Mouse (Mus musculus) stomach, postnatal 0 days (tissue): ENCODE data around the gene Psmb9. TPM values are rescaled to one million over a fixed set of nuclear protein-coding genes. Genes with fewer than 3 reads are reported as not detected.
A peak's percentile ranks its signal among the peaks of the same experiment; 100 is the strongest.

Experiments used
- ATAC-seq: fragments of 200-750 bp; cut with Nextera tagmentation; 2 replicates; pipeline ENCODE4 v1.8.0; 2017; ENCODE audit not compliant: low FRiP score, low TSS enrichment
- DNase-seq: peaks from one replicate; pipeline ENCODE4 v3.0.0-alpha.2; 2016; ENCODE audit warnings: low spot score
- H3K27ac ChIP-seq: fragments of 300-500 bp; sonication (generic); replicated peaks from 2 replicates; pipeline ENCODE4 v1.5.1; 2014; ENCODE audit warnings: mild to moderate bottlenecking, control low read depth
- H3K27me3 ChIP-seq: fragments of 300-500 bp; sonication (generic); 2 replicates; pipeline ENCODE4 v1.6.1; 2014; ENCODE audit warnings: low read length; ENCODE audit not compliant: control insufficient read depth, insufficient read depth
- H3K36me3 ChIP-seq: fragments of 300-500 bp; sonication (generic); 2 replicates; pipeline ENCODE4 v1.6.1; 2014; ENCODE audit warnings: low read length, mixed read lengths; ENCODE audit not compliant: control insufficient read depth, insufficient read depth
- H3K4me1 ChIP-seq: fragments of 300-500 bp; sonication (generic); replicated peaks from 2 replicates; pipeline ENCODE4 v1.6.1; 2014; ENCODE audit warnings: antibody characterized with exemption; ENCODE audit not compliant: control insufficient read depth, insufficient read depth
- H3K4me2 ChIP-seq: fragments of 300-500 bp; sonication (generic); replicated peaks from 2 replicates; pipeline ENCODE4 v1.6.1; 2014; ENCODE audit warnings: low read depth, mild to moderate bottlenecking, control low read depth, moderate library complexity
- H3K4me3 ChIP-seq: fragments of 300-500 bp; sonication (generic); 2 replicates; pipeline ENCODE4 v1.5.1; 2014; ENCODE audit warnings: low read depth, low read length, control low read depth
- H3K9ac ChIP-seq: fragments of 300-500 bp; sonication (generic); 2 replicates; pipeline ENCODE4 v1.6.1; 2014; ENCODE audit warnings: mild to moderate bottlenecking, low read length, control low read depth, mixed read lengths
- H3K9me3 ChIP-seq: fragments of 300-500 bp; sonication (generic); 2 replicates; pipeline ENCODE4 v1.6.1; 2016; ENCODE audit warnings: low read length; ENCODE audit not compliant: control insufficient read depth
- CTCF ChIP-seq: IDR thresholded peaks from 2 replicates; pipeline ENCODE4 v1.5.1; 2016; ENCODE audit warnings: antibody characterized with exemption, low read depth, mild to moderate bottlenecking, moderate library complexity
- EP300 ChIP-seq: optimal IDR thresholded peaks from 2 replicates; pipeline ENCODE3; 2016; ENCODE audit warnings: antibody characterized with exemption
- WGBS: fragments of 180-500 bp; shearing (Covaris S2); extraction: QIAGEN DNeasy Blood & Tissue Kit; methylation state at CpG from one replicate; pipeline ENCODE4 v1.1.7; 2014; 5-methylcytosine and 5-hydroxymethylcytosine counted together
- polyA plus RNA-seq: library from polyadenylated mRNA; unstranded; fragments of >200 nt; fragmentation: Nextera tagmentation; extraction: Ambion mirVana; gene quantifications from 2 replicates; pipeline ENCODE4 v1.2.1, GENCODE M21; 2015

Gene Psmb9
- polyA plus RNA-seq, 1 experiment from 2014 or later = 12.8 TPM

DNA sequence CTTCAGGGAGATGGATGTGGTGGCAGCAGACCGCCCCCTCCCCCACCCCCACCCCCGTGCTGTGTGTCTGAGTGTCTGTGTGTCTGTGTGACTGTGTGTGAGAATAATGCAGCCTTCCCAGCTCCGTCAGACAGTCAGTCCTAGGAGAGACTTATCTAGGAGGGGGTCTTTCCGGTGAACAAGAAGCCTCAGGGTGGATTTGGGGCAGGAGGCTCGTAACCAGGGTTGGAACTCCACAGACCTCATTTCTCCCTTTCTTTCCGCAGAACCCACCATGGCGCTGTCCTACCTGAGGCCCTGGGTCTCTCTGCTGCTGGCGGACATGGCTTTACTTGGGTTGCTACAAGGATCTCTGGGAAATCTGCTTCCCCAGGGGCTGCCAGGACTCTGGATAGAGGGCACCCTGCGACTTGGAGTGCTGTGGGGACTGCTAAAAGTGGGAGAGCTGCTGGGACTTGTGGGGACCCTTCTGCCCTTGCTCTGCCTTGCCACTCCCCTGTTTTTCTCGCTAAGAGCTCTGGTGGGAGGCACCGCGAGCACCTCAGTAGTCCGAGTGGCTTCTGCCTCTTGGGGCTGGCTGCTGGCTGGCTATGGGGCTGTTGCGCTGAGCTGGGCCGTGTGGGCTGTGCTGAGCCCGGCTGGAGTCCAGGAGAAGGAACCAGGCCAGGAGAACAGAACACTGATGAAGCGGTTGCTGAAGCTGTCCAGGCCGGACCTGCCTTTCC lies 17.6 kb upstream of the Psmb9 start:
- H3K9ac ChIP-seq = peak overlapping the region; percentile 73
- DNase-seq (peak; percentile 31), ATAC-seq (peak; percentile 25; the same call in 1 of the 2 replicates)
- H3K4me1 ChIP-seq = no peaks in the 10 kb centered on the region
- no peaks in the 10 kb centered on the region for H3K9me3 ChIP-seq
- no peaks in the 10 kb centered on the region for H3K27me3 ChIP-seq
- H3K4me3 ChIP-seq = peak overlapping the region; percentile 80
- no peak for TF ChIP-seq EP300
- no peak for TF ChIP-seq CTCF
- no peak overlapping the region; the same call in 1 of the 2 replicates for H3K27ac ChIP-seq
- H3K4me2 ChIP-seq = peak overlapping the region; percentile 90
- 20% methylated on average over 18 of the region's 18 CpGs for WGBS
- no peaks in the 10 kb centered on the region for H3K36me3 ChIP-seq

GRCm38 (mm10) chr17:34204303-34205010 lies 16.9 kb upstream of the Psmb9 start:
- Histone ChIP-seq H3K27me3 (no peaks in the 10 kb centered on the region), H3K4me2 (peak overlapping the region; percentile 90), H3K27ac (peak overlapping the region; percentile 56; the same call in 1 of the 2 replicates), H3K4me3 (peak overlapping the region; percentile 80), H3K36me3 (no peaks in the 10 kb centered on the region), H3K9ac (peak overlapping the region; percentile 73), H3K9me3 (no peaks in the 10 kb centered on the region), H3K4me1 (no peaks in the 10 kb centered on the region)
- DNase-seq (peak; percentile 89), ATAC-seq (peak; percentile 65)
- peak; percentile 91 for TF ChIP-seq CTCF
- TF ChIP-seq EP300 = no peak
- under 1% methylated on average over 44 of the region's 44 CpGs for WGBS

GRCm38 (mm10) chr17:34203444-34203843 lies 15.9 kb upstream of the Psmb9 start, which contains the start of gene Tap2:
Gene Tap2 (plus strand): TSS chr17:34203527.
- Histone ChIP-seq H3K9me3 (no peaks in the 10 kb centered on the region), H3K4me2 (peak within 1 kb of the TSS; percentile 90), H3K9ac (peak within 1 kb of the TSS; percentile 73), H3K27me3 (no peaks in the 10 kb centered on the region), H3K36me3 (no peaks in the 10 kb centered on the region), H3K27ac (peak within 1 kb of the TSS; percentile 56; the same call in 1 of the 2 replicates), H3K4me3 (peak within 1 kb of the TSS; percentile 80), H3K4me1 (no peaks in the 10 kb centered on the region)
- ATAC-seq (no peak), DNase-seq (no peak)
- 78% methylated on average over 5 of the region's 5 CpGs for WGBS
- no peak for TF ChIP-seq EP300
- TF ChIP-seq CTCF = no peak

DNA sequence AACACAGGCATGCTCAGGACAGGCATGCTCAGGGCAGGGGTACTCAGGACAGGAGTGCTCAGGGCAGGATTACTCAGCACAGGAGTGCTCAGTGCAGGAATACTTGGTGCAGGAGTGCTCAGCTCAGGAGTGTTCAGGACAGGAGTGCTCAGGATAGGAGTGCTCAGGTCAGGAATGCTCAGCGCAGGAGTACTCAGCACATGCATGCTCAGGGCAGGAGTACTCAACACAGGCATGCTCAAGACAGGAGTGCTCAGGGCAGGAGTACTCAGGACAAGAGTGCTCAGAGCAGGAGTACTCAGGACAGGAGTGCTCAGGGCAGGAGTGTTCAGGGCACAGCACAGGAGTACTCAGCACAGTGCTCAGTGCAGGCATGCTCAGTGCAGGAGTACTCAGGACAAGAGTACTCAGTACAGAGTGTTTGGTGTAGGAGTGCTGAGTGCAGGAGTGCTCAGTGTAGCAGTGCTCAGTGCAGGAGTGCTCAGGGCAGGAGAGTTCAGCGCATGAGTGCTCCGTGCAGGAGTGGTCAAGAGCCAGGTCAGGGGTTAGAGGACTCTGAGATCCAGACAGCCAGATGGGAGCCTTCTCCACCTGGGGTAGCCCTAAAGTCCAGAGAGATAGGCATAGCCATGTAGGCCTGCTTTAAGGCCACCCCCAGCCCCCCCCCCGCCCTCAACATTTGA lies 15.3 kb upstream of the Psmb9 start:
- ATAC-seq (peak; percentile 14; the same call in 1 of the 2 replicates), DNase-seq (no peak)
- H3K4me2 ChIP-seq = no peak overlapping the region
- H3K36me3 ChIP-seq = no peaks in the 10 kb centered on the region
- H3K9me3 ChIP-seq = no peaks in the 10 kb centered on the region
- WGBS = 75% methylated on average over 4 of the region's 4 CpGs
- H3K4me1 ChIP-seq = no peaks in the 10 kb centered on the region
- H3K27ac ChIP-seq = no peak overlapping the region
- H3K4me3 ChIP-seq = no peak overlapping the region
- no peaks in the 10 kb centered on the region for H3K27me3 ChIP-seq
- H3K9ac ChIP-seq = no peak overlapping the region
- no peak for TF ChIP-seq CTCF
- TF ChIP-seq EP300 = no peak

DNA sequence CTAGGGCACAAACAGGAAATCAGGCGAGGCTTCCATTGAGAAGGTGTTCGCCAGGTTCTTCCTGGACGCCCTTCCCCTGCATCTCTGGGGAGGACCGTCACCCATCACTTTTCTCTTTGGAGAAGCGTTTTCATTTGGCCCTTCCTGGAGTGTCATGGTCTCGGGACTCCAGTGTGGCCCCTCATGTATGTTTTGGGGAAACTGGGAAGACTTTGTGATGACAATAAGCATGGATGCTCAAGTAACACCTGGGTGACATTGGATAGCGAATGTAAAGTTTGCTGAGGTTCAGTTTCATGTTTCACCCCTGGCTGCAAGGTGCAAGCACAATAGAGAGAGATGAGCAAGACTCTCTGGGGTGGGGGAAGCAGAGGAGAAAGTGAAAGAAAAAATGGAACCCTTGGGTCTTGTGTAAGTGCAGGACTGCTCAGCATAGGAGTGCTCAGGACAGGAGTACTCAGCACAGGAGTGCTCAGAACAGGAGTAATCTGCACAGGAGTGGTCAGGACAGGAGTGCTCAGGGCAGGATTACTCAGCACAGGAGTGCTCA lies 14.0 kb upstream of the Psmb9 start:
- H3K27me3 ChIP-seq = no peaks in the 10 kb centered on the region
- no peaks in the 10 kb centered on the region for H3K9me3 ChIP-seq
- no peak overlapping the region for H3K27ac ChIP-seq
- no peak for ATAC-seq
- DNase-seq = no peak
- H3K4me3 ChIP-seq = no peak overlapping the region
- H3K4me2 ChIP-seq = no peak overlapping the region
- H3K4me1 ChIP-seq = no peaks in the 10 kb centered on the region
- TF ChIP-seq CTCF (no peak), EP300 (no peak)
- no peaks in the 10 kb centered on the region for H3K36me3 ChIP-seq
- no peak overlapping the region for H3K9ac ChIP-seq
- WGBS = 68% methylated on average over 7 of the region's 7 CpGs
